Mouse (Mus musculus) myocyte (in vitro differentiated cells): ENCODE measurements at regions not wholly inside any gene's neighbourhood (a gene's known extent, or its start where the extent isn't known, plus 50 kb on each side); places are given as distances from the start of the nearest gene placed in this dataset.

Source experiments
- MAX ChIP-seq: IDR thresholded peaks from one replicate; pipeline ENCODE4 v1.6.1; 2011; ENCODE audit warnings: low read depth, mild to moderate bottlenecking, control low read depth
- MYOG ChIP-seq, 3 experiments: IDR thresholded peaks; one replicate each; pipeline ENCODE4 v1.6.1; 2011; ENCODE audit warnings: control low read depth in 2 of 3, low read depth in 2 of 3, mild to moderate bottlenecking in 2 of 3; ENCODE audit not compliant: insufficient read length in 2 of 3, control insufficient read depth in 1 of 3, insufficient read depth in 1 of 3
- POLR2A ChIP-seq: IDR thresholded peaks from one replicate; pipeline ENCODE4 v1.6.1; 2011; ENCODE audit warnings: low read depth, mild to moderate bottlenecking, control low read depth, moderate library complexity; ENCODE audit not compliant: insufficient read length
- USF1 ChIP-seq: IDR thresholded peaks from one replicate; pipeline ENCODE4 v1.6.1; 2011; ENCODE audit warnings: low read depth, mild to moderate bottlenecking, control low read depth, moderate library complexity

- no peak for TF ChIP-seq POLR2A
- TF ChIP-seq MAX = no peak
- TF ChIP-seq USF1 = no peak
- no peak for TF ChIP-seq MYOG (IDR thresholded peaks at IDR 0.05; ENCODE audit: control insufficient read depth in 1 of 3, insufficient read depth in 1 of 3, insufficient read length in 2 of 3, low read depth in 2 of 3)
These were observed 237.2 kb upstream of the Fermt1 start for GRCm38 (mm10) chr2:133182920-133183319.
